Comparison of ENCODE assay signal across 11 mouse cellular contexts in the genomic region with DNA sequence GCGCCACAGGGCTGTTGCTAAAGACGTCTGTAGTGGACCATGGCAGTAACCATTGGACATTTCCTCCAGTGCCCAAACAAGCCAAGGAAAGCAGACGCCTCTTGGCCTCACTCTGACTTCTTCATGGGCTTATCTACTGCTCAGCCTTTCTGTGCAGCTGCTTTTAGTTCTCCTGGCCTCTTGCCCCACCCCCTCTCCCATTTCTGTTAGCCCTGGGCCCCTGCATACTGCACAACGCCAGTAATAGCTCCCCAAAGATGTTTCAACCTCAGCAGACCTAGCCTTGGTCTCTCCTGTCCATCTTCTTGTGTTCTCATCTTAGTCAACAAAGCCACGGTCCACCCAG. TPM values are rescaled to one million over a fixed set of nuclear protein-coding genes. Genes with fewer than 3 reads are reported as not detected.
DNase-seq lines count a peak whose midpoint lies in the region; ATAC-seq and TF ChIP-seq lines count a peak whose summit lies in the region.
"Had no signal": no experiment of that assay in that cellular context is flagged by ENCODE, and none has a peak within 500 bp of the region (broad histone marks: within the 10 kb centered on the region; RNA-seq: fewer than 3 reads in every experiment).

No protein-coding gene starts in this region.

- TF ChIP-seq EP300 in stomach, postnatal 0 days (optimal IDR thresholded peaks at IDR 0.05): no peak

- no peaks in the 10 kb centered on the region for H3K27me3 ChIP-seq in cerebellum, adult 2 months (ENCODE audit: control insufficient read depth, insufficient read depth, low read length)
- peaks cover 7% of the 10 kb centered on the region; the same call in 1 of the 2 replicates for H3K27me3 ChIP-seq in heart, embryonic 16.5 days (ENCODE audit: control insufficient read depth, insufficient read depth, low read length)
- peaks cover 31% of the 10 kb centered on the region for H3K27me3 ChIP-seq in stomach, embryonic 15.5 days (replicated peaks)
- H3K27me3 ChIP-seq in stomach, postnatal 0 days (ENCODE audit: control insufficient read depth, insufficient read depth, low read length): no peaks in the 10 kb centered on the region

- WGBS in cerebellum, adult 2 months: 53% methylated on average over 5 of the region's 5 CpGs
- WGBS in heart, embryonic 16.5 days: 22% methylated on average over 5 of the region's 5 CpGs
- 44% methylated on average over 5 of the region's 5 CpGs for WGBS in stomach, embryonic 15.5 days
- WGBS in stomach, postnatal 0 days: 45% methylated on average over 5 of the region's 5 CpGs

- intact Hi-C loops in heart, postnatal 25 days (cut with DNase I): no loop called here

- H3K4me1 ChIP-seq in cerebellum, adult 2 months (ENCODE audit: control insufficient read depth, insufficient read depth, low read length): peaks cover 33% of the 10 kb centered on the region
- peaks cover 60% of the 10 kb centered on the region for H3K4me1 ChIP-seq in heart, embryonic 16.5 days (ENCODE audit: control insufficient read depth, insufficient read depth, low read length)
- H3K4me1 ChIP-seq in stomach, embryonic 15.5 days: peaks cover 22% of the 10 kb centered on the region
- no peaks in the 10 kb centered on the region for H3K4me1 ChIP-seq in stomach, postnatal 0 days (replicated peaks; ENCODE audit: control insufficient read depth, insufficient read depth)

- H3K4me3 ChIP-seq in cerebellum, adult 2 months (replicated peaks; ENCODE audit: insufficient read depth, low read depth, low read length): no peak overlapping the region
- peak overlapping the region; percentile 85 for H3K4me3 ChIP-seq in heart, embryonic 16.5 days (ENCODE audit: low read length)
- H3K4me3 ChIP-seq in stomach, embryonic 15.5 days (replicated peaks): no peak overlapping the region
- no peak overlapping the region for H3K4me3 ChIP-seq in stomach, postnatal 0 days (ENCODE audit: low read depth, low read length)
- H3K4me3 ChIP-seq: lung, embryonic 15.5 days had no signal

- H3K9me3 ChIP-seq in heart, embryonic 16.5 days (replicated peaks; ENCODE audit: control insufficient read depth, low read length): no peaks in the 10 kb centered on the region
- H3K9me3 ChIP-seq in stomach, embryonic 15.5 days: no peaks in the 10 kb centered on the region
- no peaks in the 10 kb centered on the region for H3K9me3 ChIP-seq in stomach, postnatal 0 days (ENCODE audit: control insufficient read depth, low read length)
- H3K9me3 ChIP-seq: lung, embryonic 15.5 days had no signal

- no peak for DNase-seq in cerebellum, adult 2 months
- no peak for DNase-seq in cerebellum, postnatal 36 days
- no peak for DNase-seq in heart, postnatal 25 days (ENCODE audit: low spot score)
- no peak for DNase-seq in stomach, postnatal 0 days (ENCODE audit: low spot score)
- no peak for DNase-seq in adrenal gland, adult 18-20 months (ENCODE audit: low spot score in 2 of 2)
- no peak for DNase-seq in embryo, embryonic 10.5 days (ENCODE audit: low spot score)
- DNase-seq: cerebellum, adult 9-11 months; thymus, postnatal 4 days had no signal

- H3K36me3 ChIP-seq in heart, embryonic 16.5 days (ENCODE audit: control insufficient read depth, insufficient read depth): no peaks in the 10 kb centered on the region
- no peaks in the 10 kb centered on the region for H3K36me3 ChIP-seq in stomach, embryonic 15.5 days
- H3K36me3 ChIP-seq in stomach, postnatal 0 days (ENCODE audit: control insufficient read depth, insufficient read depth, low read length): no peaks in the 10 kb centered on the region
- H3K36me3 ChIP-seq: lung, embryonic 15.5 days had no signal

- H3K9ac ChIP-seq in heart, embryonic 16.5 days (ENCODE audit: low read length): peak overlapping the region; percentile 90
- H3K9ac ChIP-seq in stomach, embryonic 15.5 days: no peak overlapping the region
- no peak overlapping the region for H3K9ac ChIP-seq in stomach, postnatal 0 days (ENCODE audit: low read length)
- H3K9ac ChIP-seq: lung, embryonic 15.5 days had no signal

- TF ChIP-seq CTCF in cerebellum, adult 2 months (IDR thresholded peaks at IDR 0.05; ENCODE audit: borderline replicate concordance, insufficient read depth, low read depth, low read length): no peak
- no peak for TF ChIP-seq CTCF in stomach, postnatal 0 days (IDR thresholded peaks at IDR 0.05; ENCODE audit: low read depth)

- TF ChIP-seq POLR2A in cerebellum, adult 2 months (IDR thresholded peaks at IDR 0.05; ENCODE audit: borderline replicate concordance, insufficient read depth, low read length): no peak

- 0 out of 2 replicates have a peak overlapping the region, but pooled peaks have one; percentile 0 for H3K27ac ChIP-seq in cerebellum, adult 2 months (ENCODE audit: insufficient read depth, low read length)
- H3K27ac ChIP-seq in heart, embryonic 16.5 days (ENCODE audit: low read length): peak overlapping the region; percentile 97
- H3K27ac ChIP-seq in stomach, embryonic 15.5 days: no peak overlapping the region
- H3K27ac ChIP-seq in stomach, postnatal 0 days (replicated peaks): no peak overlapping the region
- H3K27ac ChIP-seq: lung, embryonic 15.5 days had no signal

- peak overlapping the region; percentile 83 for H3K4me2 ChIP-seq in heart, embryonic 16.5 days (ENCODE audit: low read depth, low read length)
- H3K4me2 ChIP-seq in stomach, embryonic 15.5 days: no peak overlapping the region
- no peak overlapping the region for H3K4me2 ChIP-seq in stomach, postnatal 0 days (replicated peaks; ENCODE audit: low read depth)

- no peak for ATAC-seq in heart, embryonic 16.5 days (replicated peaks; ENCODE audit: extremely low read depth, insufficient read depth, low FRiP score)
- ATAC-seq in stomach, embryonic 15.5 days (ENCODE audit: insufficient read depth, low FRiP score, low read depth): peak; percentile 48; the same call in 1 of the 2 replicates
- ATAC-seq in stomach, postnatal 0 days (ENCODE audit: low FRiP score, low TSS enrichment): no peak

RNA-seq across cellular contexts. Expression of a gene that starts 3.7 kb away (rescaled TPM):
- polyA plus RNA-seq in cerebellum, adult 2 months (2012; rRNA removed): 55.4 and 55.7 TPM in 2 replicates
- 202 and 217 TPM in 2 replicates for polyA plus RNA-seq in heart, embryonic 16.5 days (2015; fragmentation: Nextera tagmentation; extraction: Ambion mirVana)
- total RNA-seq in heart, postnatal 25 days (2021): 100 to 1,000 TPM; 279 to 317 TPM
- polyA plus RNA-seq in stomach, embryonic 15.5 days (2015; fragmentation: Nextera tagmentation; extraction: Ambion mirVana): 4.7 and 6.4 TPM in 2 replicates
- 3.2 and 3.4 TPM in 2 replicates for polyA plus RNA-seq in stomach, postnatal 0 days (2015; fragmentation: Nextera tagmentation; extraction: Ambion mirVana)
- 1 to 10 TPM; 4.5 to 7.9 TPM for total RNA-seq in adrenal gland, adult 18-20 months (2021)

Comparison
In these comparisons a context has a peak if more than half of its experiments do, and no peak if none do; other contexts are left out.
1. H3K27ac ChIP-seq: peak in cerebellum, adult 2 months (single experiment) and heart, embryonic 16.5 days (single experiment); none in stomach, embryonic 15.5 days (single experiment) and stomach, postnatal 0 days (single experiment).